Mouse (Mus musculus): ENCODE results near the gene Clba1. TPM values are rescaled to one million over a fixed set of nuclear protein-coding genes. Genes with fewer than 3 reads are reported as not detected.
"Not testable (repeated sequence)": the region's sequence is repeated elsewhere in the genome, so short reads cannot be mapped to it uniquely, and the experiment has no call there.

Gene Clba1
- total RNA-seq, 2 experiments from 2014 or later, result 6.3 to 6.8 TPM

- no peak for DNase-seq (ENCODE audit: low spot score in 2 of 2)
Observed at GRCm38 (mm10) chr12:112814682-112815470, 6.1 kb downstream of the Clba1 start.

GRCm38 (mm10) chr12:112816294-112816693, 7.6 kb downstream of the Clba1 start:
- DNase-seq (ENCODE audit: low spot score in 2 of 2), result no peak

- DNase-seq (ENCODE audit: low spot score in 2 of 2), result not testable (repeated sequence)
Observed at GRCm38 (mm10) chr12:112816866-112817265, 8.1 kb downstream of the Clba1 start.

- DNase-seq (ENCODE audit: low spot score in 2 of 2), result no peak
Observed at GRCm38 (mm10) chr12:112819057-112819662, 10.4 kb downstream of the Clba1 start.

DNA sequence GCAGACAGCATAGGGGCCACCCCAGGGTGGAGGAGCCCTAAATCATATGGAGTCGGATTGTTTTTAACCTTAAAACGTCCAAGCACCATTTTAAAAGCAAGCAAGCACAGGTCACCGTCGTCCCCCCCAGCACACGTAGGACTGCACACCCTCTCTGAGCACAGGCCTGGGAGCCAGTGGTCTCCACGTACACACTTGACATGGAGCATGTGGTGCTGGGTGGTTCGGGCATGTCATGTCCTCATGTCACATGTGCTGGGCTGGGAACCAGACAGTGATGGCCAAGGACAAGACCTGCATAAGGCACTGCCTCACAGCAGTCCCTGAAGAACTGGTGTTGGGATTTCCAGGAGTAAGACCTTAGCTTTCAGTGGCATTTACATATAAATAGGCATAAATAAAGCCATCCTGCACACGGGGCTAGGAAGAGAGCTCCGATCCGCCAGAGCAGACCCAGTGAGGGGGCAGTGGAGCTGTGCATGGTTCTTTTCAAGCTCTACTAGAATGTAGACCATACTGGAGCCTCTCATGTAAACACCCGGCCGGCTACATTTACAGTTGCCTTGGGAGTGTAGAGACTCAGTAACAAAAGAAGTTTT, 11.8 kb downstream of the Clba1 start:
- DNase-seq (ENCODE audit: low spot score in 2 of 2), result no peak

DNA sequence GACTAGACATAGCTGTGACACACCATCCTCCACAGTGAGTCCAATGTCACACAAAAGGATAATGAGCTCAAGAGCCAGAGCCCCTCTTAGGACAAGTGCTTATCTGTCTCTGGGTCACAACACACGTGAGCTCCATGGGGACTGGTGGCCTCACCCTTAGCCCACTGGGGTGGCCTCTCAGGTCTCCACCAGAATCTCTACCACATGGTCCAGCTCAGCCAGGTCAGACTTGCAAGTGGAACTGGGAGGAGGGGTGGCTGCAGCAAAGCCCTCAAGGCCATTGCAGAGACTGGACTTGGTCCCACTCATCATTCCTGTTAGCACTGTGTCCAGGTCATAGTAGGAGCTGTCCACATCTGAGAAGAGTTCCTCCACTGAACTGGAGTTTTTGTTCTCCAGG, 12.5 kb downstream of the Clba1 start:
- DNase-seq (ENCODE audit: low spot score in 2 of 2), result peak in 1 of 2 experiments; percentile 26

GRCm38 (mm10) chr12:112821974-112822373, 13.2 kb downstream of the Clba1 start:
- no peak for DNase-seq (ENCODE audit: low spot score in 2 of 2)

GRCm38 (mm10) chr12:112822676-112823075, 13.9 kb downstream of the Clba1 start:
- DNase-seq (ENCODE audit: low spot score in 2 of 2), result no peak

GRCm38 (mm10) chr12:112823221-112823620, 14.5 kb downstream of the Clba1 start:
- DNase-seq (ENCODE audit: low spot score in 2 of 2), result no peak

GRCm38 (mm10) chr12:112825901-112826300, 17.2 kb downstream of the Clba1 start:
- no peak for DNase-seq (ENCODE audit: low spot score in 2 of 2)

GRCm38 (mm10) chr12:112828501-112829243, 19.9 kb downstream of the Clba1 start:
- DNase-seq (ENCODE audit: low spot score in 2 of 2), result peak; percentile 69 to 73

DNA sequence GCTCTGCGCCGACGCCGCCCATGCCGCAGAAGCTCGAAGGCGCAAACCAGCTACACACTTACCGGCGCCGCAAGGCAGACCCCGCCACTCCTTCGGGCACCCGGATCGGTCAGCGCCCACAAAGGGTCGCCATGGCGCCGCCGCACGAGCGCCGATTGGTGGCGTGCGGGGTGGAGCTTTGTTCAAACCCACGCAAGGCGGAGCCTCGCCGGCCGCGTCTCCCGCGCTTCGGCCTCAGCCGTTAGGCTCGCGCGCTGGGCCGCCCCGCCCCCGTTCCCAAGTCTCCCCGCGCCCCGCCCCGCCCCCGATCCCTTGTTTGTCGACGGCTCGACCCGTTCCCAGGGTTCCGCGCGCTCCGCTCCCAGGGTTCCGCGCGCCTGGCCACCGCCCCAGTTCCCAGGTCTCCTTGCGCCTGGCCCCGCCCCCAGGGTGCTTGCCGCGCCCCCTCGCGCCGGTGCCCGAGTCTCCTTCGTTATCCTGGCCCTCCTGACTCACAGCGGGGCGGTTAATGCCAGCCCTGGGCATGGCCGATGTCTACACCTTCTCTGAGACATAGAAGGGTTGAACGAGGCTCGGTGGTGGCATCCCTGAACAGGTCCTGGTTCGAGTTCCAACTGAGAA, 20.6 kb downstream of the Clba1 start, which contains the start of gene Cdca4:
Gene Cdca4 (minus strand): TSS at position 180 of the 621 bp plus-strand sequence.
- DNase-seq (ENCODE audit: low spot score in 2 of 2), result peak; percentile 99

- DNase-seq (ENCODE audit: low spot score in 2 of 2), result no peak
Observed at GRCm38 (mm10) chr12:112830141-112830540, 21.4 kb downstream of the Clba1 start.

- DNase-seq (ENCODE audit: low spot score in 2 of 2), result no peak
Observed at GRCm38 (mm10) chr12:112830570-112830969, 21.8 kb downstream of the Clba1 start.

DNA sequence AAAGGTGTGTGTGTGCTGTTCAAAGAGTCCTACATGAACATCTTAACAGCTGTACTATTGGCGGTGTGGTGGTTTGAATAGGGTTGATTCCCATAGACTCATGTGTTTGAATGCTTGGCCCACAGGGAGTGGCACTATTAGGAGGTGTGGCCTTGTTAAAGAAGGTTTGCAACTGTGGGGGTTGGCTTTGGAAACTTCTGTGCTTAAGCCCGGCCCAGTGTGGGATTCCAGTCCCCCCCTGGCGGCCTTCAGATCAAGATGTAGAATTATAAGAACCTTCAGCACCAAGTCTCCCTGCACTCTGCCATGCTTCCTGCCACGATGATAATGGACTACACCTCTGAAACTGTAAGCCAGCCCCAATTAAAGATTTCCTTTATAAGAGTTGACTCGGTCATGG, 23.7 kb downstream of the Clba1 start:
- DNase-seq (ENCODE audit: low spot score in 2 of 2), result no peak

- DNase-seq (ENCODE audit: low spot score in 2 of 2), result no peak
Observed at GRCm38 (mm10) chr12:112833527-112833926, 24.8 kb downstream of the Clba1 start.

DNA sequence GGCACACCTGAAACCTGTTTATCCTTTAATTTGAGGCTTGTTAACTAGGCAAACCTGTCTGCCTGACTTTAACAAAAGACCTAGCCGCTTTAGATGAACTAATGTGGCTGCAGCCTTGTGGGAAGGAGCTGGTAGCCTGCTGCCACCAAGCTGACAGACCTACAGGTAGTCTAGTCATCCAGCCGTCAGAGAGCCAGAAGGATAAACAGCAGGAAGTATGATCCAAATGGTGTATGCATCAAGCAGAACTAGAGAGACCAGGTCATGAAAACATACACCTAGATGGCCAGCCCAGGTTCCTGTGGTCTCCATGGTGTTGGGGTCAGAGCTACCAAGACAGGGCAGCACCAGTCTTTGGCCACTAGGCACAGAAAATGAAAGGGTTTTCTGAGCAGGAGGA, 26.3 kb downstream of the Clba1 start:
- DNase-seq (ENCODE audit: low spot score in 2 of 2), result no peak

- no peak for DNase-seq (ENCODE audit: low spot score in 2 of 2)
Observed at GRCm38 (mm10) chr12:112840209-112841086, 31.7 kb downstream of the Clba1 start.

DNA sequence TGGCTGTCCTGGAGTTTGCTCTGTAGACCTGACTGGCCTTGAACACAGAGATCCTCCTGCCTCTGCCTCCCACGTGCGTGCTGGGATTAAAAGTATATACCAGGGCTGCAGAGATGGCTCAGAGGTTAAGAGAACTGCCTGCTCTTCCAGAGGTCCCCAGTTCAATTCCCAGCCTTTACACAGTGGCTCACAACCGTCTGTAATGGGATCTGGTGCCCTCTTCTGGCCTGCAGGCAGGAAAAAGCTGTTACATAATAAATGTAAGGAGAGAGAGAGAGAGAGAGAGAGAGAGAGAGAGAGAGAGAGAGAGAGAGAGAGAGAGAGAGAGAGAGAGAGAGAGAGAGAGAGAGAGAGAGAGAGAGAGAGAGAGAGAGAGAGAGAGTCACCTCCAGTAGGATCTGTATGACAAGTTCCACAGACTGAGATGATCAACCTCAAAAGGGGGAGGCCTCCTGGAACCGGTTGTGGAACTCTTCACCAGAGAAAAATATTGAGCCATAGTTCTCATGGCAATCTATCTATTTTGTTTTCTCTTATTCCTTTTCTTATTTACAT, 32.7 kb downstream of the Clba1 start:
- not testable (repeated sequence) for DNase-seq (ENCODE audit: low spot score in 2 of 2)

DNA sequence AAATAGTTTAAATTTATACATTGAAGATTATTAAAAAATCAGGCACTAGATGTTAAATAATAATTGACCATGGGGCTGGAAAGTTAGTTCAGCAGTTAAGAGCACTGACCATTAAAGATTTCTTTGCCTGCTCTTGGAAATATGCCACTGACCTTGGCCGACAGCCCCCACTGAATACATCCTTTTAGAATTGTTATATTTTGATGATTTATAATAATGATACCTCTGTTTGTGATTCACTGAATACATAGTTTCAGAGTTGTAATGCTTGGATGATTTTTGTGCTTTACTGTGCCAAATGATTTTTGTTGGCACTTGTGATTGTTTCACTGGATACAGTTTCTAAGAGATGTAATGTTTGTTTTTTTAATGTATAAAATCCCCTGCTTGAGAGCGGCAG, 33.4 kb downstream of the Clba1 start:
- not testable (repeated sequence) for DNase-seq (ENCODE audit: low spot score in 2 of 2)
